Mouse (Mus musculus): ENCODE results near the gene Dcaf12. TPM values are rescaled to one million over a fixed set of nuclear protein-coding genes. Genes with fewer than 3 reads are reported as not detected.

The Dcaf12 gene
- polyA plus RNA-seq, 1 experiment from 2014 or later: 76.6 TPM

DNA sequence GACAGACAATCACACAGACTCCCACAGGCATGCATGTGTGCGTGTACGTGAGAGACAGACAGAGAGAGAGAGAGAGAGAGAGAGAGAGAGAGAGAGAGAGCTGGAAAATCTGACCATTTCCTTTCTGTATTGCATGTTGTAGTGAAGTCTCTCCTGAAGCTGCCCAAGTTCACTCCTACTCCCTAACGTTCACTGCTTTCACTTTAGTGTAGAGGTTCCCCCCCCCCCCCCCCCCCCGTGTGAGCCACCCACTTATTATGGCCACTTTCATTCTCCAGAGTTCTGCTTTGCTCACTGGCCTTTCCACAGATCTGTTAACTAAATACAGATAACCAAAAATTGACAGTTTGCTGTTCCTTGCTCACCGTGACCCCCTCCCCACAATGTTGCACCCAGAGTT, 33.1 kb upstream of the Dcaf12 start:
- Histone ChIP-seq H3K9me3 (ENCODE audit: low read length) (no peaks in the 10 kb centered on the region), H3K4me3 (ENCODE audit: low read length) (no peak overlapping the region), H3K4me2 (replicated peaks; ENCODE audit: low read depth, low read length) (peak overlapping the region; percentile 27; the same call in 1 of the 2 replicates), H3K27ac (ENCODE audit: low read length) (no peak overlapping the region), H3K9ac (replicated peaks; ENCODE audit: low read length) (no peak overlapping the region), H3K36me3 (ENCODE audit: insufficient read depth, low read length) (peaks cover 10% of the 10 kb centered on the region; the same call in 1 of the 2 replicates), H3K27me3 (ENCODE audit: insufficient read depth, low read length) (no peaks in the 10 kb centered on the region), H3K4me1 (ENCODE audit: insufficient read depth, low read length) (peaks cover 9% of the 10 kb centered on the region)
- WGBS: 38% methylated on average over 5 of the region's 5 CpGs
- ATAC-seq (ENCODE audit: low FRiP score, low TSS enrichment): no peak

- Histone ChIP-seq H3K9ac (replicated peaks; ENCODE audit: low read length) (no peak overlapping the region), H3K36me3 (ENCODE audit: insufficient read depth, low read length) (no peaks in the 10 kb centered on the region), H3K4me3 (ENCODE audit: low read length) (no peak overlapping the region), H3K27ac (ENCODE audit: low read length) (no peak overlapping the region), H3K4me2 (replicated peaks; ENCODE audit: low read depth, low read length) (no peak overlapping the region), H3K4me1 (ENCODE audit: insufficient read depth, low read length) (peaks cover 9% of the 10 kb centered on the region), H3K9me3 (ENCODE audit: low read length) (no peaks in the 10 kb centered on the region), H3K27me3 (ENCODE audit: insufficient read depth, low read length) (no peaks in the 10 kb centered on the region)
- WGBS: 77% methylated on average over 2 of the region's 2 CpGs
- no peak for ATAC-seq (ENCODE audit: low FRiP score, low TSS enrichment)
Measured at GRCm38 (mm10) chr4:41346011-41346410, 31.3 kb upstream of the Dcaf12 start.

DNA sequence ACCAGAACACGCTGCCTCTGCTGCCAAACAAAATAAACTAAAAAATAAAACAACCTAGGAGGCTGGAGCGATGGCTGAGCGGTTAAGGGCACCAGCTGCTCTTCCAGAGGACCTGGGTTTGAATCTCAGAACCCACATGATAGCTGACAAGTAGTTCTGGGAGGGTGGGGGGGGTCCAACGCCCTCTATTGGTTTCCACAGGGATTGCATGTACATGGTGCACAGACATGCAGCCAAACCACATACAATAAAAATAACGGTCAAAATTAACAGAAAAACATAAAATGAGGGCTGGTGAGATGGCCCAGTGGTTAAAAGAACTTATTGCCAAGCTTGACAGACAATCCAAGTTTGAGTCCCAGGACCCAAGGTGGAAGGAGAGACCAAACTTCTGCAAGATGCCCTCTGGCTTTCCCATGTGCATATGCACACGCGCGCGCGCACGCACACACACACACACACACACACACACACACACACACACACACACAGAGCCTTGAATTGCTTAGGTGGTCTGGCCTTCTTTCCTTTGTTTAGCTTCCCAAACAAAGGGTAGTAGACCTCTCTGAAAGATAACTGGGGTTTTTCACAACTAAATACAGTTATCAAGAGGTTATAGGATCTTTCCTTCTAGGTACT, 26.3 kb upstream of the Dcaf12 start:
- H3K36me3 ChIP-seq (ENCODE audit: insufficient read depth, low read length): no peaks in the 10 kb centered on the region
- H3K27me3 ChIP-seq (ENCODE audit: insufficient read depth, low read length): no peaks in the 10 kb centered on the region
- no peaks in the 10 kb centered on the region for H3K4me1 ChIP-seq (ENCODE audit: insufficient read depth, low read length)
- H3K4me2 ChIP-seq (replicated peaks; ENCODE audit: low read depth, low read length): no peak overlapping the region
- H3K27ac ChIP-seq (ENCODE audit: low read length): no peak overlapping the region
- ATAC-seq (ENCODE audit: low FRiP score, low TSS enrichment): no peak
- WGBS: 79% methylated on average over 11 of the region's 11 CpGs
- H3K4me3 ChIP-seq (ENCODE audit: low read length): no peak overlapping the region
- no peak overlapping the region for H3K9ac ChIP-seq (replicated peaks; ENCODE audit: low read length)
- no peaks in the 10 kb centered on the region for H3K9me3 ChIP-seq (ENCODE audit: low read length)

DNA sequence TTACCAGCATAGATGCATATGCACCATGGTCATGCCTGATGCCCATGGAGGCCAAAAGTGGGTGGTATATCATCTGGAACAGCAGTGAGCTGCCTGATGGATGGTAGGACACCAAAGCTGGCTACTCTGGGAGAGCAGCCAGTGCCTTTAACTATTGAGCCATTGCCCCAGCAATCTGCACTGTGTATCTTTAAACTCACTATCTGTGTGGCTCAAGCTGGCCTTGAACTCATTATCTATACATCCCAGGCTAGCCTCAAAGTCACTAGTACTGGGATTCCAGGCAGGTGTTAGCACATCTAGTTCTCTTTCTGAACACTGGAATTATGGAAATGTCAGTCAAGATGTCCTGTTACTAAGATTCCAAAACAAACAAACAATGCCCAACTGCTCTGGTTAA, 21.9 kb upstream of the Dcaf12 start:
- H3K9me3 ChIP-seq (ENCODE audit: low read length): no peaks in the 10 kb centered on the region

GRCm38 (mm10) chr4:41331698-41332421, 17.2 kb upstream of the Dcaf12 start:
- H3K9me3 ChIP-seq (ENCODE audit: low read length): no peaks in the 10 kb centered on the region
- H3K27me3 ChIP-seq (ENCODE audit: insufficient read depth, low read length): no peaks in the 10 kb centered on the region
- 0 out of 2 replicates have a peak, but pooled peaks have one; percentile 42 for ATAC-seq (ENCODE audit: low FRiP score, low TSS enrichment)
- no peak overlapping the region for H3K4me2 ChIP-seq (replicated peaks; ENCODE audit: low read depth, low read length)
- no peak overlapping the region for H3K4me3 ChIP-seq (ENCODE audit: low read length)
- 79% methylated on average over 9 of the region's 9 CpGs for WGBS
- no peaks in the 10 kb centered on the region for H3K4me1 ChIP-seq (ENCODE audit: insufficient read depth, low read length)
- no peaks in the 10 kb centered on the region for H3K36me3 ChIP-seq (ENCODE audit: insufficient read depth, low read length)
- peak overlapping the region; percentile 56; the same call in 1 of the 2 replicates for H3K27ac ChIP-seq (ENCODE audit: low read length)
- H3K9ac ChIP-seq (replicated peaks; ENCODE audit: low read length): no peak overlapping the region

More for the DNA sequence above, 21.9 kb upstream of the Dcaf12 start:
- no peak for ATAC-seq (ENCODE audit: low FRiP score, low TSS enrichment)
- Histone ChIP-seq H3K4me3 (ENCODE audit: low read length) (no peak overlapping the region), H3K27me3 (ENCODE audit: insufficient read depth, low read length) (no peaks in the 10 kb centered on the region), H3K27ac (ENCODE audit: low read length) (no peak overlapping the region), H3K9ac (replicated peaks; ENCODE audit: low read length) (no peak overlapping the region), H3K4me2 (replicated peaks; ENCODE audit: low read depth, low read length) (no peak overlapping the region), H3K36me3 (ENCODE audit: insufficient read depth, low read length) (no peaks in the 10 kb centered on the region), H3K4me1 (ENCODE audit: insufficient read depth, low read length) (no peaks in the 10 kb centered on the region)

DNA sequence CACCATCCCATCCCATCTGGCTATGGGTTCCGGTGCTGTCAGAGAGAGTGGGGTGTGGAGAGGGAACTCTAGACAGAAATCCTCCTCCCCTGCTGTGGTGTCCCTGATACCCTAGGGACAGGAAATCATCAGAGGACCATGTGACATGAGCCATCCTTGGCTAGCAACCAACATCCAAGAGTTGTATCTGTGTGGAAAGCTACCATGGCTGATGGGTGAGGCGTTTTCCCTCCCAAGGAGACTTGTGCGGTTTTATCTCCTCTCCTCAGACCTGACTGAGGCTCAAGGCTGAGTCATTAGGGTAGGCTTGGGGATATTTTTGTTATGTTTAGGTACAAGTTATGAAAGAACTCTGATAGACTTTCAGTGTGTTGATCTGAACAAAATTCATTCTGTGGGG, 16.4 kb upstream of the Dcaf12 start:
- Histone ChIP-seq H3K4me1 (ENCODE audit: insufficient read depth, low read length) (no peaks in the 10 kb centered on the region), H3K4me2 (replicated peaks; ENCODE audit: low read depth, low read length) (no peak overlapping the region), H3K4me3 (ENCODE audit: low read length) (no peak overlapping the region), H3K27ac (ENCODE audit: low read length) (no peak overlapping the region), H3K36me3 (ENCODE audit: insufficient read depth, low read length) (no peaks in the 10 kb centered on the region), H3K9ac (replicated peaks; ENCODE audit: low read length) (no peak overlapping the region), H3K27me3 (ENCODE audit: insufficient read depth, low read length) (no peaks in the 10 kb centered on the region), H3K9me3 (ENCODE audit: low read length) (no peaks in the 10 kb centered on the region)
- 70% methylated on average over 3 of the region's 3 CpGs for WGBS
- no peak for ATAC-seq (ENCODE audit: low FRiP score, low TSS enrichment)

DNA sequence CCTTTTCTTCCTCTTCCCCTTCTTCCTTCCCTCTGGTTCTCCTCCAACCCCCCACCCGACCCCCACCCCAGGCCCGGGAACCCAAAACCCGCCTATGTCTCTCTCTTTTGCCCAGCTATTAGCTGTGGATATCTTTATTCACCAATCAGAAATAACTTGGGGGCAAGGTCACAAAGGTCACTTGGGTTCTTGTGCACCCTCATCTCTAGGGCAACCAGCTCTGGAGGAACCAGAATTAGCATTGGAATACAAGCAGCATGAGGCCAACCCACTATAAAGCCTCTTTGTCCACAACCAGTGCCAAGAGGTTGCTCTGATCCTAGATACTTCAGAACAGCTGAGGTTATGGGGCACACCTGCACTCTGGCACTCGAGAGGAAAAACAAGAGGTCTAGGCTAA, 14.8 kb upstream of the Dcaf12 start:
- no peak for ATAC-seq (ENCODE audit: low FRiP score, low TSS enrichment)
- 69% methylated on average over 4 of the region's 4 CpGs for WGBS

GRCm38 (mm10) chr4:41326876-41327275, 12.2 kb upstream of the Dcaf12 start:
- no peaks in the 10 kb centered on the region for H3K4me1 ChIP-seq (ENCODE audit: insufficient read depth, low read length)
- WGBS: 91% methylated on average over 6 of the region's 6 CpGs
- no peak overlapping the region for H3K4me3 ChIP-seq (ENCODE audit: low read length)
- ATAC-seq (ENCODE audit: low FRiP score, low TSS enrichment): no peak
- H3K36me3 ChIP-seq (ENCODE audit: insufficient read depth, low read length): no peaks in the 10 kb centered on the region
- no peak overlapping the region for H3K27ac ChIP-seq (ENCODE audit: low read length)
- no peak overlapping the region for H3K9ac ChIP-seq (replicated peaks; ENCODE audit: low read length)
- no peaks in the 10 kb centered on the region for H3K27me3 ChIP-seq (ENCODE audit: insufficient read depth, low read length)
- H3K4me2 ChIP-seq (replicated peaks; ENCODE audit: low read depth, low read length): no peak overlapping the region
- H3K9me3 ChIP-seq (ENCODE audit: low read length): no peaks in the 10 kb centered on the region

More for the DNA sequence above, 14.8 kb upstream of the Dcaf12 start:
- Histone ChIP-seq H3K36me3 (ENCODE audit: insufficient read depth, low read length) (no peaks in the 10 kb centered on the region), H3K27me3 (ENCODE audit: insufficient read depth, low read length) (no peaks in the 10 kb centered on the region), H3K4me3 (ENCODE audit: low read length) (no peak overlapping the region), H3K9ac (replicated peaks; ENCODE audit: low read length) (no peak overlapping the region), H3K9me3 (ENCODE audit: low read length) (no peaks in the 10 kb centered on the region), H3K27ac (ENCODE audit: low read length) (no peak overlapping the region), H3K4me2 (replicated peaks; ENCODE audit: low read depth, low read length) (no peak overlapping the region), H3K4me1 (ENCODE audit: insufficient read depth, low read length) (no peaks in the 10 kb centered on the region)

GRCm38 (mm10) chr4:41320971-41321370, 6.3 kb upstream of the Dcaf12 start:
- H3K27ac ChIP-seq (ENCODE audit: low read length): no peak overlapping the region
- no peaks in the 10 kb centered on the region for H3K9me3 ChIP-seq (ENCODE audit: low read length)
- no peak for ATAC-seq (ENCODE audit: low FRiP score, low TSS enrichment)
- no peaks in the 10 kb centered on the region for H3K4me1 ChIP-seq (ENCODE audit: insufficient read depth, low read length)
- H3K36me3 ChIP-seq (ENCODE audit: insufficient read depth, low read length): no peaks in the 10 kb centered on the region
- WGBS: 50% methylated on average over 4 of the region's 4 CpGs
- H3K27me3 ChIP-seq (ENCODE audit: insufficient read depth, low read length): no peaks in the 10 kb centered on the region
- H3K4me3 ChIP-seq (ENCODE audit: low read length): no peak overlapping the region
- no peak overlapping the region for H3K4me2 ChIP-seq (replicated peaks; ENCODE audit: low read depth, low read length)
- no peak overlapping the region for H3K9ac ChIP-seq (replicated peaks; ENCODE audit: low read length)

- no peak overlapping the region for H3K9ac ChIP-seq (replicated peaks; ENCODE audit: low read length)
- WGBS: 81% methylated on average over 5 of the region's 5 CpGs
- peaks cover 12% of the 10 kb centered on the region for H3K4me1 ChIP-seq (ENCODE audit: insufficient read depth, low read length)
- no peak overlapping the region for H3K4me2 ChIP-seq (replicated peaks; ENCODE audit: low read depth, low read length)
- no peak for ATAC-seq (ENCODE audit: low FRiP score, low TSS enrichment)
- no peak overlapping the region for H3K27ac ChIP-seq (ENCODE audit: low read length)
- H3K27me3 ChIP-seq (ENCODE audit: insufficient read depth, low read length): no peaks in the 10 kb centered on the region
- H3K4me3 ChIP-seq (ENCODE audit: low read length): no peak overlapping the region
- H3K36me3 ChIP-seq (ENCODE audit: insufficient read depth, low read length): no peaks in the 10 kb centered on the region
- H3K9me3 ChIP-seq (ENCODE audit: low read length): no peaks in the 10 kb centered on the region
Measured at GRCm38 (mm10) chr4:41318267-41318666, 3.6 kb upstream of the Dcaf12 start.
